ENCODE assay signal across 27 mouse cellular contexts in the genomic region with DNA sequence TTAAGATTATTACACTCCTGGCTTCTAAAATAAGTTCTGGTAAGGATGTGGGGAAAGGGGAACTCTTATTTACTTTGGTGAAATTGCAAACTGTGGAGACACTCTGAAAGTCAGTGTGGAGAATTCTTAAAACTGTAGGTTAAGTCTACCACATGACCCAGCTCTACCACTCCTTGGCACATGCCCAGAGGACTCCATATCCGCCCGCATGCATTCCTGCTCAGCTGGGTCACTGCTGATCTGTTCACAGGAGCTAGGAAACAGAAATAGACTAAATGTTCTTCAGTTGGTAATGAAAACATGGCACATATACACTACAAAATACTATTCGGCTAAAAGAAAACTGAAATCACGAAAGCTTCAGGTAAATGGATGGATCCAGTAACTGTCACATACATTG. TPM values are rescaled to one million over a fixed set of nuclear protein-coding genes. Genes with fewer than 3 reads are reported as not detected.
DNase-seq lines count a peak whose midpoint lies in the region; ATAC-seq and TF ChIP-seq lines count a peak whose summit lies in the region.
"Had no signal": no experiment of that assay in that cellular context is flagged by ENCODE, and none has a peak within 500 bp of the region (broad histone marks: within the 10 kb centered on the region; RNA-seq: fewer than 3 reads in every experiment).

No protein-coding gene starts in this region.

- TF ChIP-seq POLR2A in myocyte (IDR thresholded peaks at IDR 0.05; ENCODE audit: insufficient read length, low read depth) = no peak

- WGBS in heart, embryonic 14.5 days = 49% methylated on average over 4 of the region's 4 CpGs

- H3K9ac ChIP-seq in heart, embryonic 14.5 days (ENCODE audit: low read length) = no peak overlapping the region
- H3K9ac ChIP-seq: embryonic facial prominence, embryonic 15.5 days; forebrain, embryonic 13.5 days; intestine, embryonic 15.5 days; liver, embryonic 14.5 days; neural tube, embryonic 12.5 days had no signal

- ATAC-seq in heart, embryonic 14.5 days (ENCODE audit: insufficient number of reproducible peaks, insufficient read depth, low FRiP score, low read depth) = no peak
- ATAC-seq: forebrain, embryonic 13.5 days; hindbrain, postnatal 0 days; intestine, embryonic 15.5 days; midbrain, embryonic 16.5 days had no signal

- H3K79me2 ChIP-seq in myocyte (ENCODE audit: control insufficient read depth, insufficient read depth) = no peaks in the 10 kb centered on the region

- H3K9me3 ChIP-seq in heart, embryonic 14.5 days (ENCODE audit: control insufficient read depth, low read length) = peaks cover 9% of the 10 kb centered on the region; the same call in 1 of the 2 replicates
- H3K9me3 ChIP-seq: intestine, embryonic 15.5 days had no signal

- no peaks in the 10 kb centered on the region for H3K36me3 ChIP-seq in heart, embryonic 14.5 days (ENCODE audit: control insufficient read depth, insufficient read depth, low read length)
- H3K36me3 ChIP-seq in myocyte (ENCODE audit: control insufficient read depth, insufficient read depth) = no peaks in the 10 kb centered on the region
- H3K36me3 ChIP-seq: embryonic facial prominence, embryonic 10.5 days; embryonic facial prominence, embryonic 15.5 days; intestine, embryonic 15.5 days; neural tube, embryonic 12.5 days had no signal

- no peak overlapping the region for H3ac ChIP-seq in myocyte (ENCODE audit: control insufficient read depth, insufficient read length)

- intact Hi-C loops in heart, postnatal 25 days (cut with DNase I) = no loop called here

- peaks cover 7 to 12% of the 10 kb centered on the region in 2 experiments for H3K4me1 ChIP-seq in heart, embryonic 14.5 days (ENCODE audit: control insufficient read depth in 2 of 2, insufficient read depth in 2 of 2, low read length in 2 of 2)
- H3K4me1 ChIP-seq: embryonic facial prominence, embryonic 10.5 days; forebrain, embryonic 13.5 days; intestine, embryonic 15.5 days had no signal

- no peak for DNase-seq in heart, postnatal 25 days (ENCODE audit: low spot score)
- DNase-seq in heart, postnatal 4 days = peak; percentile 45
- DNase-seq in heart, adult 18-20 months = no peak
- DNase-seq in Muller cell, postnatal 12 days (ENCODE audit: inconsistent ontology term) = peak; percentile 8
- no peak for DNase-seq in ovary, postnatal 10 days (ENCODE audit: low spot score)
- DNase-seq: adrenal gland, postnatal 10 days; B cell, adult 2 months; cerebellum, adult 8-10 months; cerebellum, postnatal 25 days; gastrocnemius, postnatal 10 days; kidney, adult 2 months; liver; lung, adult 2 months; lung, postnatal 14 days; thymus, postnatal 4 days had no signal

- peak overlapping the region; percentile 12 for H3K4me2 ChIP-seq in heart, embryonic 14.5 days (ENCODE audit: low read length)
- H3K4me2 ChIP-seq in myocyte (ENCODE audit: low read depth) = no peak overlapping the region
- H3K4me2 ChIP-seq: embryonic facial prominence, embryonic 15.5 days; forebrain, embryonic 13.5 days; intestine, embryonic 15.5 days; midbrain, embryonic 11.5 days; neural tube, embryonic 12.5 days had no signal

- no peaks in the 10 kb centered on the region for H3K27me3 ChIP-seq in heart, embryonic 14.5 days (ENCODE audit: control insufficient read depth, insufficient read depth, low read length)
- no peaks in the 10 kb centered on the region for H3K27me3 ChIP-seq in myocyte (ENCODE audit: control insufficient read depth, insufficient read depth, insufficient read length)
- H3K27me3 ChIP-seq: embryonic facial prominence, embryonic 15.5 days; forebrain, embryonic 13.5 days; intestine, embryonic 15.5 days; neural tube, embryonic 12.5 days had no signal

- no peak overlapping the region for H3K4me3 ChIP-seq in heart, embryonic 14.5 days (ENCODE audit: control insufficient read depth in 1 of 2, insufficient read depth in 1 of 2, low read depth in 1 of 2, low read length in 2 of 2)
- H3K4me3 ChIP-seq in myocyte = no peak overlapping the region
- H3K4me3 ChIP-seq: embryonic facial prominence, embryonic 10.5 days; embryonic facial prominence, embryonic 15.5 days; forebrain, embryonic 13.5 days; intestine, embryonic 15.5 days; neural tube, embryonic 12.5 days had no signal

- peak overlapping the region; percentile 22 to 69; a peak in 2 of 4 replicates for H3K27ac ChIP-seq in heart, embryonic 14.5 days (replicated peaks in 1 of 2; ENCODE audit: control insufficient read depth in 1 of 2, insufficient read depth in 1 of 2, low read depth in 2 of 2, low read length in 2 of 2)
- H3K27ac ChIP-seq: embryonic facial prominence, embryonic 10.5 days; embryonic facial prominence, embryonic 15.5 days; forebrain, embryonic 13.5 days; hindbrain, postnatal 0 days; intestine, embryonic 15.5 days; kidney, postnatal 0 days; liver, embryonic 14.5 days; neural tube, embryonic 12.5 days had no signal

TF ChIP-seq in myocyte, 11 proteins besides CTCF, POLR2A, EP300 and RAD21:
- TF ChIP-seq USF1 (IDR thresholded peaks at IDR 0.05; ENCODE audit: low read depth) (peak; percentile 6), SRF (IDR thresholded peaks at IDR 0.05; ENCODE audit: control insufficient read depth, insufficient read length, low read depth) (no peak)

RNA-seq across cellular contexts. Expression of gene Tmem131l, which starts 37.5 kb away (rescaled TPM):
- 30.6 and 33.0 TPM in 2 replicates for polyA plus RNA-seq in heart, embryonic 14.5 days (2014; fragmentation: Nextera tagmentation; extraction: Ambion mirVana)
- total RNA-seq in heart, postnatal 25 days (2021) = 10 to 100 TPM; 19.4 to 20.8 TPM
- 10 to 100 TPM; 32.7 to 41.7 TPM for total RNA-seq in heart, postnatal 4 days (2021)
- 10 to 100 TPM; 17.1 to 24.2 TPM for total RNA-seq in heart, adult 18-20 months (2021)
- polyA plus RNA-seq in myocyte (2012; fragmentation: generic; extraction: Trizol) = 11.0 TPM

Comparison
In these comparisons a context has a peak if more than half of its experiments do, and no peak if none do; other contexts are left out.
1. DNase-seq: peak in heart, postnatal 4 days (single experiment) and Muller cell, postnatal 12 days (single experiment); none in heart, postnatal 25 days (single experiment), heart, adult 18-20 months (0 of 2) and ovary, postnatal 10 days (single experiment).